8 mouse cellular contexts compared by ENCODE assay signal in the genomic region with DNA sequence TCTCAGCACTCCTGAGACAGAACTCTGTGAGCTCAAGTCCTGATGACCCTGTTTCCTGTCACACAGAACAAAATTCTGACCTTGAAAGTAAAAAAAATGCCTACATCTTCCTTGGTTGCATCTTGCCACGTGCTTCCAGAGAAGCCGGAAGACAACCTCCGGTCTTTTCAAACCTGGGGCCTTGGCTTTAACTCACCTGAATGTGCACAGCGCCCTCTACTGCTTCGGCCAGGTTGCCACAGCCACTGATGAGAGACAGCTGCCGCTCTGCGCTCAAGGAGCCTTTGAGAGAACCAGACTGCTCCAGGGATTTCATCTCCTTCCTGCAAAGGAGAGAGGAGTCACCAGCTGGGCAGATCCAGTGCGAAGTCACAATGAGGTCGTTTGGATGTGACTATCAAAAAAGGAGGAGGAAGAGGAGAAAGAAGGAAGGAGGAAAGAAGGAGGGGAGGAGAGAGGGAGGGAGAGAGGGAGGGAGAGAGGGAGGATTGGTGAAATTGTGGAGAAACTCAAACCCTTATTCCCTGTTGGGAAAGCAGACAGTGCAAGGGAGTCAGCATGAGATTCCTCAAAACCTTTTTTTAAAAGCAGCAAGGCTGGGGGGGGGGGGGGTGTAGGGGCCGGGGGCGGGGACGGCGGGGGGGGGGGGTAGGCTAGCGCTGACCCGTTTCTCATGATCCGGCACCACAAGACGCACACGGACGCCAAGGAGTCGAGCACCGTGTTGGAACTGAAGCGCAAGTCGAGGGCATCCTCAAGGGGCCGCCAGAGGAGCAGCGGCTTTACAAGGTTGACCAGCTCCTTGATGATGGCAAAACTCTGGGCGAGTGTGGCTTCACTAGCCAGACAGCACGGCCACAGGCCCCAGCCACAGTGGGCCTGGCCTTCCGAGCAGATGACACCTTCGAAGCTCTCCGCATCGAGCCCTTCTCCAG. TPM values are rescaled to one million over a fixed set of nuclear protein-coding genes. Genes with fewer than 3 reads are reported as not detected.
DNase-seq lines count a peak whose midpoint lies in the region; ATAC-seq lines count a peak whose summit lies in the region.

No protein-coding gene starts in this region.

- no peak for ATAC-seq in embryonic facial prominence, embryonic 13.5 days (ENCODE audit: insufficient number of reproducible peaks, insufficient read depth, low FRiP score, low TSS enrichment, low read depth)
- peak; percentile 63 for ATAC-seq in kidney, embryonic 14.5 days (ENCODE audit: low FRiP score, low TSS enrichment)
- peak; percentile 75; the same call in 1 of the 2 replicates for ATAC-seq in limb, embryonic 13.5 days (ENCODE audit: low FRiP score, low read depth)
- no peak for ATAC-seq in stomach, embryonic 16.5 days (ENCODE audit: insufficient read depth, low FRiP score)

- 0 out of 2 replicates have a peak overlapping the region, but pooled peaks have one; percentile 13 for H3K4me3 ChIP-seq in embryonic facial prominence, embryonic 13.5 days
- H3K4me3 ChIP-seq in heart, embryonic 10.5 days, result peak overlapping the region; percentile 32
- no peak overlapping the region for H3K4me3 ChIP-seq in kidney, embryonic 14.5 days (ENCODE audit: low read length)
- peak overlapping the region; percentile 8; the same call in 1 of the 2 replicates for H3K4me3 ChIP-seq in limb, embryonic 13.5 days
- H3K4me3 ChIP-seq in stomach, embryonic 16.5 days (replicated peaks; ENCODE audit: low read length), result no peak overlapping the region

- H3K9me3 ChIP-seq in embryonic facial prominence, embryonic 13.5 days, result no peaks in the 10 kb centered on the region
- H3K9me3 ChIP-seq in heart, embryonic 10.5 days, result no peaks in the 10 kb centered on the region
- H3K9me3 ChIP-seq in kidney, embryonic 14.5 days (ENCODE audit: control insufficient read depth, low read length), result no peaks in the 10 kb centered on the region
- no peaks in the 10 kb centered on the region for H3K9me3 ChIP-seq in limb, embryonic 13.5 days
- no peaks in the 10 kb centered on the region for H3K9me3 ChIP-seq in stomach, embryonic 16.5 days (replicated peaks; ENCODE audit: control insufficient read depth, low read length)

- H3K27me3 ChIP-seq in embryonic facial prominence, embryonic 13.5 days, result 0 out of 2 replicates have a peak, but pooled peaks cover 3% of the 10 kb centered on the region
- H3K27me3 ChIP-seq in heart, embryonic 10.5 days (ENCODE audit: insufficient read depth, poor library complexity, severe bottlenecking), result peaks cover 12% of the 10 kb centered on the region
- H3K27me3 ChIP-seq in kidney, embryonic 14.5 days (ENCODE audit: control insufficient read depth, insufficient read depth, low read length), result no peaks in the 10 kb centered on the region
- no peaks in the 10 kb centered on the region for H3K27me3 ChIP-seq in limb, embryonic 13.5 days
- no peaks in the 10 kb centered on the region for H3K27me3 ChIP-seq in stomach, embryonic 16.5 days (ENCODE audit: control insufficient read depth, insufficient read depth, low read length)

- H3K27ac ChIP-seq in embryonic facial prominence, embryonic 13.5 days, result no peak overlapping the region
- H3K27ac ChIP-seq in heart, embryonic 10.5 days, result no peak overlapping the region
- H3K27ac ChIP-seq in kidney, embryonic 14.5 days (ENCODE audit: low read depth, low read length), result no peak overlapping the region
- H3K27ac ChIP-seq in limb, embryonic 13.5 days, result no peak overlapping the region
- no peak overlapping the region for H3K27ac ChIP-seq in stomach, embryonic 16.5 days (ENCODE audit: low read length)

- peak overlapping the region; percentile 49 for H3K4me2 ChIP-seq in embryonic facial prominence, embryonic 13.5 days
- H3K4me2 ChIP-seq in kidney, embryonic 14.5 days (replicated peaks; ENCODE audit: low read depth, low read length), result peak overlapping the region; percentile 26; the same call in 1 of the 2 replicates
- peak overlapping the region; percentile 53 for H3K4me2 ChIP-seq in limb, embryonic 13.5 days (replicated peaks)
- H3K4me2 ChIP-seq in stomach, embryonic 16.5 days (ENCODE audit: low read depth, low read length), result peak overlapping the region; percentile 22

- no peaks in the 10 kb centered on the region for H3K36me3 ChIP-seq in embryonic facial prominence, embryonic 13.5 days
- no peaks in the 10 kb centered on the region for H3K36me3 ChIP-seq in heart, embryonic 10.5 days
- no peaks in the 10 kb centered on the region for H3K36me3 ChIP-seq in kidney, embryonic 14.5 days (ENCODE audit: control insufficient read depth, insufficient read depth, low read length)
- no peaks in the 10 kb centered on the region for H3K36me3 ChIP-seq in limb, embryonic 13.5 days
- no peaks in the 10 kb centered on the region for H3K36me3 ChIP-seq in stomach, embryonic 16.5 days (ENCODE audit: control insufficient read depth, insufficient read depth, low read length)

- WGBS in embryonic facial prominence, embryonic 13.5 days, result 15% methylated on average over 30 of the region's 31 CpGs
- WGBS in heart, embryonic 10.5 days, result 16% methylated on average over 27 of the region's 31 CpGs
- WGBS in kidney, embryonic 14.5 days, result 7% methylated on average over 20 of the region's 31 CpGs
- 11% methylated on average over 31 of the region's 31 CpGs for WGBS in limb, embryonic 13.5 days
- WGBS in stomach, embryonic 16.5 days, result 17% methylated on average over 22 of the region's 31 CpGs

- peak; percentile 88 for DNase-seq in A20 (ENCODE audit: low read depth, low spot score)
- DNase-seq in adrenal gland, postnatal 36 days, result peak; percentile 83
- DNase-seq in heart, embryonic 10.5 days (ENCODE audit: low spot score), result peak; percentile 91
- DNase-seq in natural killer cell, adult 2 months (ENCODE audit: low spot score in 2 of 2), result peak; percentile 12 to 27

- H3K9ac ChIP-seq in embryonic facial prominence, embryonic 13.5 days, result peak overlapping the region; percentile 17; the same call in 1 of the 2 replicates
- H3K9ac ChIP-seq in kidney, embryonic 14.5 days (ENCODE audit: low read depth, low read length), result no peak overlapping the region
- no peak overlapping the region for H3K9ac ChIP-seq in limb, embryonic 13.5 days
- no peak overlapping the region for H3K9ac ChIP-seq in stomach, embryonic 16.5 days (ENCODE audit: low read length)

- peaks cover 5% of the 10 kb centered on the region; the same call in 1 of the 2 replicates for H3K4me1 ChIP-seq in embryonic facial prominence, embryonic 13.5 days
- no peaks in the 10 kb centered on the region for H3K4me1 ChIP-seq in heart, embryonic 10.5 days
- no peaks in the 10 kb centered on the region for H3K4me1 ChIP-seq in kidney, embryonic 14.5 days (ENCODE audit: control insufficient read depth, insufficient read depth, low read length)
- peaks cover 5% of the 10 kb centered on the region; the same call in 1 of the 2 replicates for H3K4me1 ChIP-seq in limb, embryonic 13.5 days
- H3K4me1 ChIP-seq in stomach, embryonic 16.5 days (ENCODE audit: control insufficient read depth, insufficient read depth, low read length), result no peaks in the 10 kb centered on the region

RNA-seq across cellular contexts. Expression of gene Cryl1, which starts 35.3 kb away (rescaled TPM):
- total RNA-seq in adrenal gland, postnatal 36 days (2021), result 10 to 100 TPM; 12.7 to 18.4 TPM
- polyA plus RNA-seq in embryonic facial prominence, embryonic 13.5 days (2015; fragmentation: Nextera tagmentation; extraction: Ambion mirVana), result 28.8 and 28.9 TPM in 2 replicates
- 8.9 and 9.7 TPM in 2 replicates for polyA plus RNA-seq in heart, embryonic 10.5 days (2016; fragmentation: Nextera tagmentation; extraction: Ambion mirVana)
- 14.3 and 17.6 TPM in 2 replicates for polyA plus RNA-seq in kidney, embryonic 14.5 days (2014; fragmentation: Nextera tagmentation; extraction: Ambion mirVana)
- 28.6 and 30.0 TPM in 2 replicates for polyA plus RNA-seq in limb, embryonic 13.5 days (2015; fragmentation: Nextera tagmentation; extraction: Ambion mirVana)
- polyA plus RNA-seq in stomach, embryonic 16.5 days (2015; fragmentation: Nextera tagmentation; extraction: Ambion mirVana), result 41.0 and 42.3 TPM in 2 replicates

Comparison
In these comparisons a context has a peak if more than half of its experiments do, and no peak if none do; other contexts are left out.
1. DNase-seq: peak in every context shown above with its lines; median percentile 91 in heart, embryonic 10.5 days; 88 in A20; 83 in adrenal gland, postnatal 36 days; 20 in natural killer cell, adult 2 months.
2. ATAC-seq: peak in kidney, embryonic 14.5 days (single experiment) and limb, embryonic 13.5 days (single experiment); none in embryonic facial prominence, embryonic 13.5 days (single experiment) and stomach, embryonic 16.5 days (single experiment).
3. H3K4me3 ChIP-seq: peak in embryonic facial prominence, embryonic 13.5 days (single experiment), heart, embryonic 10.5 days (single experiment) and limb, embryonic 13.5 days (single experiment); none in kidney, embryonic 14.5 days (single experiment) and stomach, embryonic 16.5 days (single experiment).
4. Peak in every context shown above with its lines, with median percentiles within 50 percentile points of each other: H3K4me2 ChIP-seq.